Mouse (Mus musculus): ENCODE data around the gene Tpk1.

Gene Tpk1

GRCm38 (mm10) chr6:43434365-43434764 lies 231.7 kb downstream of the Tpk1 start:
- no peak for DNase-seq

- DNase-seq: peak in 1 of 2 experiments; percentile 62
Observed at GRCm38 (mm10) chr6:43424978-43425377, 241.1 kb downstream of the Tpk1 start.

- DNase-seq: no peak
Observed at GRCm38 (mm10) chr6:43420358-43420979, 245.6 kb downstream of the Tpk1 start.

- DNase-seq: no peak
Observed at GRCm38 (mm10) chr6:43408949-43409348, 257.1 kb downstream of the Tpk1 start.

GRCm38 (mm10) chr6:43403076-43403475 lies 263.0 kb downstream of the Tpk1 start:
- peak; percentile 55 to 78 for DNase-seq

GRCm38 (mm10) chr6:43402219-43402997 lies 263.7 kb downstream of the Tpk1 start:
- peak; percentile 10 to 42 for DNase-seq

- DNase-seq: no peak
Observed at GRCm38 (mm10) chr6:43396426-43396825, 269.7 kb downstream of the Tpk1 start.

GRCm38 (mm10) chr6:43395538-43395937 lies 270.5 kb downstream of the Tpk1 start:
- DNase-seq: peak; percentile 70 to 74

- DNase-seq: no peak
Observed at GRCm38 (mm10) chr6:43391358-43391757, 274.7 kb downstream of the Tpk1 start.

- DNase-seq: no peak
Observed at GRCm38 (mm10) chr6:43387273-43387672, 278.8 kb downstream of the Tpk1 start.

- no peak for DNase-seq
Observed at GRCm38 (mm10) chr6:43384841-43385240, 281.2 kb downstream of the Tpk1 start.

GRCm38 (mm10) chr6:43384304-43384703 lies 281.8 kb downstream of the Tpk1 start:
- DNase-seq: no peak

GRCm38 (mm10) chr6:43382750-43383149 lies 283.3 kb downstream of the Tpk1 start:
- no peak for DNase-seq

- no peak for DNase-seq
Observed at GRCm38 (mm10) chr6:43382284-43382683, 283.8 kb downstream of the Tpk1 start.

GRCm38 (mm10) chr6:43373206-43373605 lies 292.9 kb downstream of the Tpk1 start:
- peak; percentile 47 to 61 for DNase-seq

- no peak for DNase-seq
Observed at GRCm38 (mm10) chr6:43367434-43367945, 298.6 kb downstream of the Tpk1 start.

- DNase-seq: peak; percentile 66 to 80
Observed at GRCm38 (mm10) chr6:43366952-43367351, 299.1 kb downstream of the Tpk1 start.

- no peak for DNase-seq
Observed at GRCm38 (mm10) chr6:43363917-43364316, 302.2 kb downstream of the Tpk1 start.

- DNase-seq: no peak
Observed at GRCm38 (mm10) chr6:43363291-43363820, 302.7 kb downstream of the Tpk1 start.

GRCm38 (mm10) chr6:43361248-43361647 lies 304.8 kb downstream of the Tpk1 start:
- DNase-seq: no peak

- DNase-seq: no peak
Observed at GRCm38 (mm10) chr6:43360214-43360613, 305.9 kb downstream of the Tpk1 start.

- DNase-seq: no peak
Observed at GRCm38 (mm10) chr6:43354562-43355241, 311.4 kb downstream of the Tpk1 start.

GRCm38 (mm10) chr6:43353446-43353845 lies 312.6 kb downstream of the Tpk1 start:
- DNase-seq: no peak

Measured in cerebellum, postnatal 14 days (tissue).